Mouse (Mus musculus): Measurements from ENCODE around the gene Galt. TPM values are rescaled to one million over a fixed set of nuclear protein-coding genes. Genes with fewer than 3 reads are reported as not detected.

The Galt gene
- polyA plus RNA-seq, 1 experiment from 2014 or later: 45.5 TPM

DNA sequence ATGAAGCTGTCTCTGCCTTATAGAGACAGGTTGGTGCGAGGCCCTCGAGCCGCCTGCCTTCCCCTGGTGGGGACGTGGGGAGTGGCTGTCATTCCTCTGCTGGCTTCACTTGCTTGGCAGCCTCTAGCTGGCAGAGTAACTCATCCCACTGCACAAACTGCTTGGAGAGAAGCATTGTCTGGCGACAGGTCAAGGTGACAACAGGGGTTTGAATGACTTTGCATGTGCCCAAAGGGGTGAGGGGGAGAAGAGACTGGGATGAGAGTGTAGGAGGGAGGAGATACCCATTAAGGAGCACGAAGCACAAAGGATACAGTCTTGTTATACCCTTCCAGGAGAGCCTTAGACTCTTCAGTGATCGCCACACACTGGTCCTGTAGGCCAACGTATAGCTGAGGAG, 39.9 kb upstream of the Galt start:
- ATAC-seq (ENCODE audit: insufficient number of reproducible peaks, low FRiP score, low TSS enrichment, low read depth): no peak; the same call in 1 of the 2 replicates
- Histone ChIP-seq H3K27ac (replicated peaks) (no peak overlapping the region), H3K36me3 (peaks cover 35% of the 10 kb centered on the region), H3K4me2 (replicated peaks) (no peak overlapping the region), H3K9ac (no peak overlapping the region), H3K27me3 (no peaks in the 10 kb centered on the region), H3K4me1 (peaks cover 45% of the 10 kb centered on the region), H3K4me3 (replicated peaks) (no peak overlapping the region), H3K9me3 (replicated peaks) (no peaks in the 10 kb centered on the region)
- WGBS: 74% methylated on average over 8 of the region's 8 CpGs

GRCm38 (mm10) chr4:41715596-41715995, 39.4 kb upstream of the Galt start:
- Histone ChIP-seq H3K36me3 (peaks cover 36% of the 10 kb centered on the region), H3K27ac (replicated peaks) (no peak overlapping the region), H3K4me2 (replicated peaks) (no peak overlapping the region), H3K27me3 (no peaks in the 10 kb centered on the region), H3K4me3 (replicated peaks) (no peak overlapping the region), H3K9ac (no peak overlapping the region), H3K4me1 (peaks cover 45% of the 10 kb centered on the region), H3K9me3 (replicated peaks) (no peaks in the 10 kb centered on the region)
- WGBS: 91% methylated on average over 5 of the region's 5 CpGs
- ATAC-seq (ENCODE audit: insufficient number of reproducible peaks, low FRiP score, low TSS enrichment, low read depth): no peak

GRCm38 (mm10) chr4:41716834-41717233, 38.2 kb upstream of the Galt start:
- Histone ChIP-seq H3K9ac (no peak overlapping the region), H3K4me1 (peaks cover 42% of the 10 kb centered on the region), H3K9me3 (replicated peaks) (no peaks in the 10 kb centered on the region), H3K27me3 (no peaks in the 10 kb centered on the region), H3K4me3 (replicated peaks) (no peak overlapping the region), H3K27ac (replicated peaks) (peak overlapping the region; percentile 8; the same call in 1 of the 2 replicates), H3K4me2 (replicated peaks) (no peak overlapping the region), H3K36me3 (peaks cover 38% of the 10 kb centered on the region)
- no peak for ATAC-seq (ENCODE audit: insufficient number of reproducible peaks, low FRiP score, low TSS enrichment, low read depth)
- WGBS: 34% methylated on average over 6 of the region's 6 CpGs

DNA sequence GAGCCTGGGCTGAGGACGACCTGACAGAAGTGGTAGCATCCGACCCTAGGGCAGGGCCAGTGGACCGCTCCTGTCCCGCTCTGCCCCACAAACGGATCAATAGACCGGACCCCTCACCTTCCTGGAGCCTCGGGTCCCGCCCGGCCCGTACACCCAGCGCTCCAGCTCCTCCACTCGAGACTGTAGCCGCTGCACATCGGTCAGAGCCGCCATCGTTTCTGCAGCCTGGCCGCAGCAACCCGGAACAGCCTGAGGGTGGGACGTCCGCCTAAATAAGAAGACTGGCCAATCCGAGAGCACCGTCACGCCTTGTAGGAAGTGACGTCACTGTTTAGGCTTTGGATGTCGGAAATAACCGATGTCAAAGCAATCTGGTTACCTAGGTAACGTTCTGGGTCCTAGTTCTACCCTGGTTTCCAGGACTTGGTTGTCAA, 32.1 kb upstream of the Galt start, which contains the start of gene Dctn3:
Gene Dctn3 (minus strand): TSS at position 253 of the 434 bp plus-strand sequence.
- Histone ChIP-seq H3K27ac (replicated peaks) (no peak within 1 kb of the TSS), H3K9ac (peak within 1 kb of the TSS; percentile 89), H3K36me3 (peaks cover 23% of the 10 kb centered on the region), H3K9me3 (replicated peaks) (no peaks in the 10 kb centered on the region), H3K4me1 (peaks cover 23% of the 10 kb centered on the region), H3K4me3 (replicated peaks) (peak within 1 kb of the TSS; percentile 91), H3K27me3 (peaks cover 45% of the 10 kb centered on the region), H3K4me2 (replicated peaks) (peak within 1 kb of the TSS; percentile 72)
- under 1% methylated on average over 27 of the region's 27 CpGs for WGBS
- peak; percentile 91 for ATAC-seq (ENCODE audit: insufficient number of reproducible peaks, low FRiP score, low TSS enrichment, low read depth)

GRCm38 (mm10) chr4:41726826-41727621, 28.0 kb upstream of the Galt start:
- H3K9ac ChIP-seq: no peak overlapping the region
- peaks cover 80% of the 10 kb centered on the region for H3K27me3 ChIP-seq
- H3K9me3 ChIP-seq (replicated peaks): no peaks in the 10 kb centered on the region
- peaks cover 26% of the 10 kb centered on the region for H3K4me1 ChIP-seq
- WGBS: 13% methylated on average over 20 of the region's 20 CpGs
- H3K4me2 ChIP-seq (replicated peaks): no peak overlapping the region
- H3K27ac ChIP-seq (replicated peaks): no peak overlapping the region
- H3K36me3 ChIP-seq: no peaks in the 10 kb centered on the region
- H3K4me3 ChIP-seq (replicated peaks): no peak overlapping the region
- ATAC-seq (ENCODE audit: insufficient number of reproducible peaks, low FRiP score, low TSS enrichment, low read depth): no peak

- H3K4me1 ChIP-seq: peaks cover 10% of the 10 kb centered on the region
- peak within 1 kb of the TSS; percentile 38 for H3K4me3 ChIP-seq (replicated peaks)
- no peak within 1 kb of the TSS for H3K9ac ChIP-seq
- H3K27me3 ChIP-seq: peaks cover 65% of the 10 kb centered on the region
- no peaks in the 10 kb centered on the region for H3K36me3 ChIP-seq
- H3K4me2 ChIP-seq (replicated peaks): peak within 1 kb of the TSS; percentile 71
- no peak within 1 kb of the TSS for H3K27ac ChIP-seq (replicated peaks)
- no peaks in the 10 kb centered on the region for H3K9me3 ChIP-seq (replicated peaks)
- 2% methylated on average over 50 of the region's 50 CpGs for WGBS
- ATAC-seq (ENCODE audit: insufficient number of reproducible peaks, low FRiP score, low TSS enrichment, low read depth): peak; percentile 45
Measured at GRCm38 (mm10) chr4:41731052-41731765, 23.8 kb upstream of the Galt start, which contains the start of gene Arid3c. TSS of gene Arid3c (minus strand) at chr4:41731142.

GRCm38 (mm10) chr4:41737602-41738255, 17.3 kb upstream of the Galt start:
- Histone ChIP-seq H3K36me3 (peaks cover 9% of the 10 kb centered on the region; the same call in 1 of the 2 replicates), H3K27me3 (peaks cover 8% of the 10 kb centered on the region), H3K9me3 (replicated peaks) (no peaks in the 10 kb centered on the region), H3K4me1 (peaks cover 18% of the 10 kb centered on the region), H3K27ac (replicated peaks) (no peak overlapping the region), H3K9ac (no peak overlapping the region), H3K4me2 (replicated peaks) (no peak overlapping the region), H3K4me3 (replicated peaks) (no peak overlapping the region)
- no peak; the same call in 1 of the 2 replicates for ATAC-seq (ENCODE audit: insufficient number of reproducible peaks, low FRiP score, low TSS enrichment, low read depth)
- WGBS: 36% methylated on average over 8 of the region's 8 CpGs

GRCm38 (mm10) chr4:41738256-41738603, 16.8 kb upstream of the Galt start:
- H3K4me2 ChIP-seq (replicated peaks): no peak overlapping the region
- peaks cover 9% of the 10 kb centered on the region; the same call in 1 of the 2 replicates for H3K36me3 ChIP-seq
- 57% methylated on average over 1 of the region's 1 CpGs for WGBS
- peaks cover 18% of the 10 kb centered on the region for H3K4me1 ChIP-seq
- no peak for ATAC-seq (ENCODE audit: insufficient number of reproducible peaks, low FRiP score, low TSS enrichment, low read depth)
- no peak overlapping the region for H3K27ac ChIP-seq (replicated peaks)
- H3K9me3 ChIP-seq (replicated peaks): no peaks in the 10 kb centered on the region
- no peak overlapping the region for H3K9ac ChIP-seq
- no peak overlapping the region for H3K4me3 ChIP-seq (replicated peaks)
- H3K27me3 ChIP-seq: peaks cover 3% of the 10 kb centered on the region

GRCm38 (mm10) chr4:41739260-41739659, 15.8 kb upstream of the Galt start:
- H3K4me2 ChIP-seq (replicated peaks): no peak overlapping the region
- no peak for ATAC-seq (ENCODE audit: insufficient number of reproducible peaks, low FRiP score, low TSS enrichment, low read depth)
- H3K27me3 ChIP-seq: no peaks in the 10 kb centered on the region

DNA sequence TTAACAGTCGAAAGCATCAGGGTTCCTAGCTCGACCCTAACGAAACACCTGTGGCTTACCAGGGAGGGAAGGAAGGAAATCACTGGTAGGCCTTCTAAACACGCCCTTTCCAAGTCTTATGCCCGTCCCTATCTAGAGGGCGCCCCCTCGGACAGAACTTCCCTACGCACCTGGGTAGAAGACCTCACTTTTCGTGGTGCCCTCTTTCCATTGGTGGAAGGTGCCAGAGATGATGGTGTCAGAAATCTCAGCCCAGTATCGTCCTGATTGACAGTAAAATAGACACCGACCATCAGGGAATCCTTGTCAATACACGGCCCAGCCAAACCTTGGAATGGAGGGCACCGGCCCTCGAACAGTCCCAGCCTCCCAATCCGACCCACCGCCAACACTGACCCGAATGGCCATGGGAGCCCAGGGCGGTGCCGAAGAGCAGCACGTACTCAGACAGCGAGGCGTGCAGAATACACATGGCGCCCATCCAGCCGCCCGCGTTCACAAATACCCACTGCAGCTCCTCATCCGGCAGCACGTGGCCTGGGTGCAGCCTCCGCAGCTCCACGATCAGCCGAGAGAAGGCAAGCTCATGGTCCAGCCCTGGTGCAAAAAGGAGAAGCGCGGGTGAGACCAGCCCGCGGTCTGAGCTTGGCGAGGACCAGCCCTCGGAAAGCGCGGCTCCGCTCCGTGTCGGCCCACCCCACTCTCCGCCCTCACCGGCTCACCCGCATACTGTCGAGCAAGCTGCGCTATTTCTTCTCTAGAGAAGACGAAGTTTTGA, 14.5 kb upstream of the Galt start:
- WGBS: 1% methylated on average over 47 of the region's 48 CpGs

More at GRCm38 (mm10) chr4:41739260-41739659, 15.8 kb upstream of the Galt start:
- H3K9ac ChIP-seq: peak overlapping the region; percentile 1; the same call in 1 of the 2 replicates
- H3K27ac ChIP-seq (replicated peaks): no peak overlapping the region
- no peaks in the 10 kb centered on the region for H3K9me3 ChIP-seq (replicated peaks)
- 94% methylated on average over 13 of the region's 13 CpGs for WGBS
- no peak overlapping the region for H3K4me3 ChIP-seq (replicated peaks)
- H3K4me1 ChIP-seq: peaks cover 18% of the 10 kb centered on the region
- peaks cover 9% of the 10 kb centered on the region; the same call in 1 of the 2 replicates for H3K36me3 ChIP-seq

More for the DNA sequence above, 14.5 kb upstream of the Galt start:
- peak overlapping the region; percentile 74 for H3K4me3 ChIP-seq (replicated peaks)
- H3K27ac ChIP-seq (replicated peaks): peak overlapping the region; percentile 89
- peak overlapping the region; percentile 88 for H3K4me2 ChIP-seq (replicated peaks)
- H3K36me3 ChIP-seq: peaks cover 9% of the 10 kb centered on the region; the same call in 1 of the 2 replicates
- H3K9ac ChIP-seq: peak overlapping the region; percentile 54
- ATAC-seq (ENCODE audit: insufficient number of reproducible peaks, low FRiP score, low TSS enrichment, low read depth): peak; percentile 78
- H3K9me3 ChIP-seq (replicated peaks): no peaks in the 10 kb centered on the region
- H3K27me3 ChIP-seq: no peaks in the 10 kb centered on the region
- peaks cover 18% of the 10 kb centered on the region for H3K4me1 ChIP-seq

Measured in embryonic facial prominence, embryonic 15.5 days (tissue).